Mouse (Mus musculus) neural tube, embryonic 14.5 days (tissue): ENCODE data around the gene Erc2. TPM values are rescaled to one million over a fixed set of nuclear protein-coding genes. Genes with fewer than 3 reads are reported as not detected.

ENCODE experiments used
- ATAC-seq: fragments of 200-750 bp; cut with Nextera tagmentation; 2 replicates; pipeline ENCODE4 v1.8.0; 2017; ENCODE audit warnings: low read depth, mild to moderate bottlenecking, moderate TSS enrichment, moderate library complexity
- H3K27ac ChIP-seq: fragments of 300-500 bp; sonication (generic); 2 replicates; pipeline ENCODE4 v1.5.1; 2014; ENCODE audit warnings: low read depth, mild to moderate bottlenecking, control low read depth, low read length, moderate library complexity, mixed read lengths
- H3K27me3 ChIP-seq: fragments of 300-500 bp; sonication (generic); 2 replicates; pipeline ENCODE4 v1.6.1; 2014; ENCODE audit warnings: low read length; ENCODE audit not compliant: control insufficient read depth, insufficient read depth
- H3K36me3 ChIP-seq: fragments of 300-500 bp; sonication (generic); 2 replicates; pipeline ENCODE4 v1.6.1; 2014; ENCODE audit warnings: low read length, mixed read lengths; ENCODE audit not compliant: control insufficient read depth, insufficient read depth
- H3K4me1 ChIP-seq: fragments of 300-500 bp; sonication (generic); 2 replicates; pipeline ENCODE4 v1.6.1; 2014; ENCODE audit warnings: low read length; ENCODE audit not compliant: control insufficient read depth, insufficient read depth
- H3K4me2 ChIP-seq: fragments of 300-500 bp; sonication (generic); 2 replicates; pipeline ENCODE4 v1.6.1; 2014; ENCODE audit warnings: mild to moderate bottlenecking, low read depth, low read length, control low read depth
- H3K4me3 ChIP-seq: fragments of 300-500 bp; sonication (generic); 2 replicates; pipeline ENCODE4 v1.5.1; 2014; ENCODE audit warnings: low read depth, low read length, control low read depth, mixed read lengths
- H3K9ac ChIP-seq: fragments of 300-500 bp; sonication (generic); replicated peaks from 2 replicates; pipeline ENCODE4 v1.6.1; 2014; ENCODE audit warnings: low read depth, mild to moderate bottlenecking, control low read depth, low read length, mixed read lengths
- H3K9me3 ChIP-seq: fragments of 300-500 bp; sonication (generic); 2 replicates; pipeline ENCODE4 v1.6.1; 2016; ENCODE audit warnings: low read length; ENCODE audit not compliant: control insufficient read depth
- WGBS: fragments of 180-500 bp; shearing (Covaris S2); extraction: QIAGEN DNeasy Blood & Tissue Kit; methylation state at CpG from one replicate; pipeline ENCODE4 v1.1.7; 2014; 5-methylcytosine and 5-hydroxymethylcytosine counted together
- polyA plus RNA-seq: library from polyadenylated mRNA; unstranded; fragments of >200 nt; fragmentation: Nextera tagmentation; extraction: Ambion mirVana; gene quantifications from 2 replicates; pipeline ENCODE4 v1.2.1, GENCODE M21; 2014

The Erc2 gene
- polyA plus RNA-seq, 1 experiment from 2014 or later = 117 TPM

- Histone ChIP-seq H3K4me2 (no peak overlapping the region), H3K27me3 (no peaks in the 10 kb centered on the region), H3K4me3 (no peak overlapping the region), H3K9ac (no peak overlapping the region), H3K27ac (no peak overlapping the region), H3K9me3 (no peaks in the 10 kb centered on the region), H3K4me1 (no peaks in the 10 kb centered on the region), H3K36me3 (no peaks in the 10 kb centered on the region)
- ATAC-seq = no peak
- WGBS = 88% methylated on average over 3 of the region's 3 CpGs
These were observed 181.7 kb downstream of the Erc2 start for GRCm38 (mm10) chr14:27803961-27804360.

GRCm38 (mm10) chr14:27805064-27805463, 182.8 kb downstream of the Erc2 start:
- 84% methylated on average over 13 of the region's 13 CpGs for WGBS
- H3K27me3 ChIP-seq = no peaks in the 10 kb centered on the region
- H3K27ac ChIP-seq = no peak overlapping the region
- no peaks in the 10 kb centered on the region for H3K9me3 ChIP-seq
- no peaks in the 10 kb centered on the region for H3K36me3 ChIP-seq
- ATAC-seq = no peak
- H3K4me2 ChIP-seq = no peak overlapping the region
- no peak overlapping the region for H3K4me3 ChIP-seq
- H3K4me1 ChIP-seq = no peaks in the 10 kb centered on the region
- H3K9ac ChIP-seq = no peak overlapping the region

GRCm38 (mm10) chr14:27808080-27808479, 185.9 kb downstream of the Erc2 start:
- H3K4me1 ChIP-seq = no peaks in the 10 kb centered on the region
- no peak overlapping the region for H3K9ac ChIP-seq
- H3K4me3 ChIP-seq = no peak overlapping the region
- H3K9me3 ChIP-seq = no peaks in the 10 kb centered on the region
- no peaks in the 10 kb centered on the region for H3K36me3 ChIP-seq
- no peaks in the 10 kb centered on the region for H3K27me3 ChIP-seq
- H3K27ac ChIP-seq = no peak overlapping the region
- 2% methylated on average over 9 of the region's 9 CpGs for WGBS
- no peak for ATAC-seq
- no peak overlapping the region for H3K4me2 ChIP-seq

GRCm38 (mm10) chr14:27808523-27809114, 186.4 kb downstream of the Erc2 start:
- H3K36me3 ChIP-seq = no peaks in the 10 kb centered on the region
- ATAC-seq = no peak
- H3K4me3 ChIP-seq = no peak overlapping the region
- no peak overlapping the region for H3K27ac ChIP-seq
- 53% methylated on average over 10 of the region's 10 CpGs for WGBS
- no peak overlapping the region for H3K4me2 ChIP-seq
- H3K4me1 ChIP-seq = no peaks in the 10 kb centered on the region
- no peaks in the 10 kb centered on the region for H3K27me3 ChIP-seq
- H3K9ac ChIP-seq = no peak overlapping the region
- no peaks in the 10 kb centered on the region for H3K9me3 ChIP-seq

GRCm38 (mm10) chr14:27810790-27811189, 188.6 kb downstream of the Erc2 start:
- WGBS = 36% methylated on average over 7 of the region's 7 CpGs
- H3K4me1 ChIP-seq = no peaks in the 10 kb centered on the region
- H3K27me3 ChIP-seq = no peaks in the 10 kb centered on the region
- no peak overlapping the region for H3K9ac ChIP-seq
- ATAC-seq = no peak
- no peak overlapping the region for H3K4me2 ChIP-seq
- no peaks in the 10 kb centered on the region for H3K36me3 ChIP-seq
- no peaks in the 10 kb centered on the region for H3K9me3 ChIP-seq
- H3K4me3 ChIP-seq = no peak overlapping the region
- H3K27ac ChIP-seq = no peak overlapping the region

- WGBS = 93% methylated on average over 3 of the region's 3 CpGs
- no peak overlapping the region for H3K27ac ChIP-seq
- no peak for ATAC-seq
These were observed 189.4 kb downstream of the Erc2 start for GRCm38 (mm10) chr14:27811649-27812048.

GRCm38 (mm10) chr14:27815739-27816138, 193.5 kb downstream of the Erc2 start:
- ATAC-seq = no peak
- Histone ChIP-seq H3K4me2 (no peak overlapping the region), H3K27me3 (no peaks in the 10 kb centered on the region), H3K9ac (no peak overlapping the region), H3K9me3 (no peaks in the 10 kb centered on the region), H3K27ac (no peak overlapping the region), H3K36me3 (no peaks in the 10 kb centered on the region), H3K4me1 (no peaks in the 10 kb centered on the region), H3K4me3 (no peak overlapping the region)
- WGBS = 59% methylated on average over 6 of the region's 6 CpGs

More at GRCm38 (mm10) chr14:27811649-27812048, 189.4 kb downstream of the Erc2 start:
- Histone ChIP-seq H3K9me3 (no peaks in the 10 kb centered on the region), H3K4me3 (no peak overlapping the region), H3K27me3 (no peaks in the 10 kb centered on the region), H3K4me1 (no peaks in the 10 kb centered on the region), H3K36me3 (no peaks in the 10 kb centered on the region), H3K9ac (no peak overlapping the region), H3K4me2 (no peak overlapping the region)

- H3K9ac ChIP-seq = no peak overlapping the region
- no peaks in the 10 kb centered on the region for H3K9me3 ChIP-seq
- H3K4me2 ChIP-seq = no peak overlapping the region
- no peak overlapping the region for H3K4me3 ChIP-seq
- H3K27ac ChIP-seq = no peak overlapping the region
- WGBS = 95% methylated on average over 5 of the region's 5 CpGs
- no peak for ATAC-seq
- no peaks in the 10 kb centered on the region for H3K27me3 ChIP-seq
- H3K36me3 ChIP-seq = no peaks in the 10 kb centered on the region
- H3K4me1 ChIP-seq = no peaks in the 10 kb centered on the region
These were observed 196.8 kb downstream of the Erc2 start for GRCm38 (mm10) chr14:27818986-27819385.

- no peak overlapping the region for H3K4me2 ChIP-seq
- H3K4me1 ChIP-seq = no peaks in the 10 kb centered on the region
- H3K4me3 ChIP-seq = no peak overlapping the region
- no peaks in the 10 kb centered on the region for H3K27me3 ChIP-seq
- no peaks in the 10 kb centered on the region for H3K9me3 ChIP-seq
- H3K36me3 ChIP-seq = no peaks in the 10 kb centered on the region
- no peak overlapping the region for H3K27ac ChIP-seq
- no peak overlapping the region for H3K9ac ChIP-seq
- no peak for ATAC-seq
These were observed 199.6 kb downstream of the Erc2 start for GRCm38 (mm10) chr14:27821801-27822200.
